In genomic region chr13:91461711-91462351, GRCm38 (mm10) we compare ENCODE assay signal across 8 mouse cellular contexts. TPM values are rescaled to one million over a fixed set of nuclear protein-coding genes. Genes with fewer than 3 reads are reported as not detected.
DNase-seq lines count a peak whose midpoint lies in the region; ATAC-seq lines count a peak whose summit lies in the region.

No protein-coding gene starts in this region.

- no peak; the same call in 1 of the 2 replicates for ATAC-seq in heart, embryonic 11.5 days (replicated peaks; ENCODE audit: insufficient number of reproducible peaks, low FRiP score, low TSS enrichment)

- H3K4me3 ChIP-seq in heart, embryonic 11.5 days (ENCODE audit: low read depth, low read length): peak overlapping the region; percentile 93

- peak; percentile 17 to 48 for DNase-seq in urinary bladder, adult 18-20 months (ENCODE audit: low spot score in 2 of 2)
- DNase-seq in urinary bladder, postnatal 10 days (ENCODE audit: low spot score): no peak
- DNase-seq in cerebellum, postnatal 36 days: peak; percentile 30 to 46
- peak; percentile 67 for DNase-seq in kidney, postnatal 10 days
- peak; percentile 44 for DNase-seq in lung, postnatal 10 days
- DNase-seq in right cerebral cortex, postnatal 10 days (ENCODE audit: low spot score in 2 of 2): peak; percentile 56 to 57
- DNase-seq in urinary bladder, adult 2 months (ENCODE audit: low spot score): peak; percentile 47

- peaks cover 13% of the 10 kb centered on the region for H3K4me1 ChIP-seq in heart, embryonic 11.5 days (ENCODE audit: control insufficient read depth, insufficient read depth, low read length)

- H3K27me3 ChIP-seq in heart, embryonic 11.5 days (ENCODE audit: control insufficient read depth, insufficient read depth, low read length): no peaks in the 10 kb centered on the region

- H3K4me2 ChIP-seq in heart, embryonic 11.5 days: peak overlapping the region; percentile 86

- peak overlapping the region; percentile 93 for H3K9ac ChIP-seq in heart, embryonic 11.5 days (ENCODE audit: low read depth, low read length)

- no peaks in the 10 kb centered on the region for H3K36me3 ChIP-seq in heart, embryonic 11.5 days (ENCODE audit: control insufficient read depth, insufficient read depth, low read length)

- no peaks in the 10 kb centered on the region for H3K9me3 ChIP-seq in heart, embryonic 11.5 days (replicated peaks; ENCODE audit: control insufficient read depth, low read length)

- peak overlapping the region; percentile 97 for H3K27ac ChIP-seq in heart, embryonic 11.5 days (ENCODE audit: low read depth, low read length)

- WGBS in heart, embryonic 11.5 days (ENCODE audit: insufficient replicate concordance): under 1% methylated on average over 63 of the region's 77 CpGs

RNA-seq across cellular contexts. Expression of gene Ssbp2, which starts 1.7 kb away (rescaled TPM):
- 96.0 and 97.8 TPM in 2 replicates for polyA plus RNA-seq in heart, embryonic 11.5 days (2014; fragmentation: Nextera tagmentation; extraction: Ambion mirVana)
- polyA plus RNA-seq in urinary bladder, adult 2 months (2012; rRNA removed): 74.8 and 92.7 TPM in 2 replicates
